Mouse (Mus musculus) intestine, embryonic 15.5 days (tissue): Measurements from ENCODE around the gene Ttbk1. TPM values are rescaled to one million over a fixed set of nuclear protein-coding genes. Genes with fewer than 3 reads are reported as not detected.

ENCODE experiments used
- ATAC-seq: fragments of 200-750 bp; cut with Nextera tagmentation; 2 replicates; pipeline ENCODE4 v1.8.0; 2017; ENCODE audit warnings: moderate TSS enrichment, moderate library complexity
- H3K27ac ChIP-seq: fragments of 300-500 bp; sonication (generic); 2 replicates; pipeline ENCODE4 v1.5.1; 2015; ENCODE audit warnings: mild to moderate bottlenecking, inconsistent platforms
- H3K27me3 ChIP-seq: fragments of 300-500 bp; sonication (generic); replicated peaks from 2 replicates; pipeline ENCODE4 v1.6.1; 2015; ENCODE audit warnings: inconsistent platforms
- H3K36me3 ChIP-seq: fragments of 300-500 bp; sonication (generic); 2 replicates; pipeline ENCODE4 v1.6.1; 2015; ENCODE audit warnings: inconsistent platforms
- H3K4me1 ChIP-seq: fragments of 300-500 bp; sonication (generic); replicated peaks from 2 replicates; pipeline ENCODE4 v1.6.1; 2015; ENCODE audit warnings: inconsistent platforms
- H3K4me2 ChIP-seq: fragments of 300-500 bp; sonication (generic); replicated peaks from 2 replicates; pipeline ENCODE4 v1.6.1; 2015; ENCODE audit warnings: mild to moderate bottlenecking, inconsistent platforms
- H3K4me3 ChIP-seq: fragments of 300-500 bp; sonication (generic); replicated peaks from 2 replicates; pipeline ENCODE4 v1.5.1; 2015; ENCODE audit warnings: inconsistent platforms
- H3K9ac ChIP-seq: fragments of 300-500 bp; sonication (generic); 2 replicates; pipeline ENCODE4 v1.6.1; 2015; ENCODE audit warnings: inconsistent platforms
- H3K9me3 ChIP-seq: fragments of 300-500 bp; sonication (generic); 2 replicates; pipeline ENCODE4 v1.6.1; 2016; ENCODE audit warnings: inconsistent platforms
- WGBS: fragments of 180-500 bp; shearing (Covaris S2); methylation state at CpG from one replicate; pipeline ENCODE4 v1.1.7; 2015; 5-methylcytosine and 5-hydroxymethylcytosine counted together
- polyA plus RNA-seq: library from polyadenylated mRNA; unstranded; fragments of >200 nt; fragmentation: Nextera tagmentation; extraction: Ambion mirVana; gene quantifications from 2 replicates; pipeline ENCODE4 v1.2.1, GENCODE M21; 2015

The Ttbk1 gene
- polyA plus RNA-seq, 1 experiment from 2014 or later: 0.26 TPM

- H3K27ac ChIP-seq: no peak overlapping the region
- H3K9ac ChIP-seq: no peak overlapping the region
- WGBS: 91% methylated on average over 10 of the region's 10 CpGs
- no peaks in the 10 kb centered on the region for H3K36me3 ChIP-seq
- peaks cover 6% of the 10 kb centered on the region; the same call in 1 of the 2 replicates for H3K4me1 ChIP-seq
- H3K4me3 ChIP-seq: no peak overlapping the region
- no peak for ATAC-seq
- H3K4me2 ChIP-seq: no peak overlapping the region
- H3K9me3 ChIP-seq: no peaks in the 10 kb centered on the region
- peaks cover 28% of the 10 kb centered on the region for H3K27me3 ChIP-seq
Measured at GRCm38 (mm10) chr17:46439176-46439575, 48.3 kb downstream of the Ttbk1 start.

GRCm38 (mm10) chr17:46438298-46438873 is 49.1 kb downstream of the Ttbk1 start, which contains the start of gene Slc22a7:
Slc22a7 (minus strand) TSS chr17:46438457.
- Histone ChIP-seq H3K4me1 (peaks cover 9% of the 10 kb centered on the region; the same call in 1 of the 2 replicates), H3K27ac (no peak within 1 kb of the TSS), H3K4me3 (no peak within 1 kb of the TSS), H3K36me3 (no peaks in the 10 kb centered on the region), H3K4me2 (no peak within 1 kb of the TSS), H3K9me3 (no peaks in the 10 kb centered on the region), H3K27me3 (peaks cover 21% of the 10 kb centered on the region), H3K9ac (no peak within 1 kb of the TSS)
- no peak for ATAC-seq
- WGBS: 85% methylated on average over 4 of the region's 4 CpGs

GRCm38 (mm10) chr17:46436672-46437366 is 50.7 kb downstream of the Ttbk1 start:
- Histone ChIP-seq H3K4me2 (no peak overlapping the region), H3K9me3 (no peaks in the 10 kb centered on the region), H3K27me3 (peaks cover 9% of the 10 kb centered on the region; the same call in 1 of the 2 replicates), H3K27ac (no peak overlapping the region), H3K36me3 (no peaks in the 10 kb centered on the region), H3K4me1 (0 out of 2 replicates have a peak, but pooled peaks cover 3% of the 10 kb centered on the region), H3K4me3 (no peak overlapping the region), H3K9ac (no peak overlapping the region)
- WGBS: 26% methylated on average over 23 of the region's 23 CpGs
- ATAC-seq: peak; percentile 58; the same call in 1 of the 2 replicates

GRCm38 (mm10) chr17:46433627-46434026 is 53.8 kb downstream of the Ttbk1 start:
- Histone ChIP-seq H3K4me3 (peak overlapping the region; percentile 13; the same call in 1 of the 2 replicates), H3K9ac (no peak overlapping the region), H3K36me3 (no peaks in the 10 kb centered on the region), H3K27me3 (peaks cover 9% of the 10 kb centered on the region; the same call in 1 of the 2 replicates), H3K9me3 (no peaks in the 10 kb centered on the region), H3K4me2 (peak overlapping the region; percentile 55), H3K27ac (no peak overlapping the region), H3K4me1 (0 out of 2 replicates have a peak, but pooled peaks cover 5% of the 10 kb centered on the region)
- WGBS: 4% methylated on average over 17 of the region's 17 CpGs
- ATAC-seq: peak; percentile 69

- 8% methylated on average over 18 of the region's 18 CpGs for WGBS
- 0 out of 2 replicates have a peak within 1 kb of the TSS, but pooled peaks have one; percentile 10 for H3K4me3 ChIP-seq
- H3K27ac ChIP-seq: no peak within 1 kb of the TSS
- H3K4me2 ChIP-seq: peak within 1 kb of the TSS; percentile 48
- H3K27me3 ChIP-seq: no peaks in the 10 kb centered on the region; the same call in 1 of the 2 replicates
- 0 out of 2 replicates have a peak, but pooled peaks cover 6% of the 10 kb centered on the region for H3K4me1 ChIP-seq
- 0 out of 2 replicates have a peak, but pooled peaks have one; percentile 58 for ATAC-seq
- no peak within 1 kb of the TSS for H3K9ac ChIP-seq
- no peaks in the 10 kb centered on the region for H3K9me3 ChIP-seq
- no peaks in the 10 kb centered on the region for H3K36me3 ChIP-seq
Measured at GRCm38 (mm10) chr17:46428761-46429414, 58.6 kb downstream of the Ttbk1 start, which contains the start of gene Crip3. Crip3 (plus strand) TSS chr17:46428926.

GRCm38 (mm10) chr17:46426496-46426895 is 61.0 kb downstream of the Ttbk1 start:
- Histone ChIP-seq H3K9me3 (no peaks in the 10 kb centered on the region), H3K36me3 (no peaks in the 10 kb centered on the region), H3K4me2 (no peak overlapping the region), H3K27ac (no peak overlapping the region), H3K4me3 (no peak overlapping the region), H3K9ac (no peak overlapping the region), H3K27me3 (no peaks in the 10 kb centered on the region), H3K4me1 (0 out of 2 replicates have a peak, but pooled peaks cover 4% of the 10 kb centered on the region)
- ATAC-seq: no peak

- H3K4me1 ChIP-seq: no peaks in the 10 kb centered on the region
- no peak overlapping the region for H3K9ac ChIP-seq
- H3K4me2 ChIP-seq: no peak overlapping the region
- H3K4me3 ChIP-seq: no peak overlapping the region
- no peaks in the 10 kb centered on the region for H3K9me3 ChIP-seq
- H3K27ac ChIP-seq: no peak overlapping the region
- no peak for ATAC-seq
- no peaks in the 10 kb centered on the region for H3K27me3 ChIP-seq
- H3K36me3 ChIP-seq: no peaks in the 10 kb centered on the region
Measured at GRCm38 (mm10) chr17:46419717-46420116, 67.8 kb downstream of the Ttbk1 start.

GRCm38 (mm10) chr17:46418628-46419027 is 68.8 kb downstream of the Ttbk1 start:
- WGBS: 78% methylated on average over 5 of the region's 5 CpGs
- H3K9me3 ChIP-seq: no peaks in the 10 kb centered on the region

GRCm38 (mm10) chr17:46408478-46408877 is 79.0 kb downstream of the Ttbk1 start:
- Histone ChIP-seq H3K4me3 (no peak overlapping the region), H3K4me1 (no peaks in the 10 kb centered on the region), H3K27ac (no peak overlapping the region), H3K9ac (no peak overlapping the region), H3K27me3 (no peaks in the 10 kb centered on the region), H3K4me2 (no peak overlapping the region), H3K36me3 (peaks cover 29% of the 10 kb centered on the region), H3K9me3 (no peaks in the 10 kb centered on the region)
- ATAC-seq: no peak
- 28% methylated on average over 3 of the region's 3 CpGs for WGBS

More at GRCm38 (mm10) chr17:46418628-46419027, 68.8 kb downstream of the Ttbk1 start:
- no peak overlapping the region for H3K4me2 ChIP-seq
- H3K4me3 ChIP-seq: no peak overlapping the region
- H3K27me3 ChIP-seq: no peaks in the 10 kb centered on the region
- H3K4me1 ChIP-seq: no peaks in the 10 kb centered on the region
- ATAC-seq: no peak
- H3K36me3 ChIP-seq: no peaks in the 10 kb centered on the region
- H3K27ac ChIP-seq: no peak overlapping the region
- no peak overlapping the region for H3K9ac ChIP-seq

- Histone ChIP-seq H3K4me2 (no peak overlapping the region), H3K4me3 (no peak overlapping the region), H3K36me3 (0 out of 2 replicates have a peak, but pooled peaks cover 3% of the 10 kb centered on the region), H3K27ac (no peak overlapping the region), H3K4me1 (no peaks in the 10 kb centered on the region), H3K27me3 (no peaks in the 10 kb centered on the region), H3K9ac (no peak overlapping the region), H3K9me3 (no peaks in the 10 kb centered on the region)
- ATAC-seq: no peak
- 85% methylated on average over 1 of the region's 1 CpGs for WGBS
Measured at GRCm38 (mm10) chr17:46394631-46395030, 92.8 kb downstream of the Ttbk1 start.

- Histone ChIP-seq H3K36me3 (0 out of 2 replicates have a peak, but pooled peaks cover 6% of the 10 kb centered on the region), H3K4me3 (no peak overlapping the region), H3K9ac (no peak overlapping the region), H3K27ac (no peak overlapping the region), H3K27me3 (no peaks in the 10 kb centered on the region), H3K4me1 (no peaks in the 10 kb centered on the region), H3K9me3 (no peaks in the 10 kb centered on the region), H3K4me2 (no peak overlapping the region)
- ATAC-seq: no peak
- 49% methylated on average over 2 of the region's 2 CpGs for WGBS
Measured at GRCm38 (mm10) chr17:46393012-46393411, 94.5 kb downstream of the Ttbk1 start.
